ENCODE assay signal across 8 mouse cellular contexts in genomic region chr2:165852453-165852852, GRCm38 (mm10). TPM values are rescaled to one million over a fixed set of nuclear protein-coding genes. Genes with fewer than 3 reads are reported as not detected.
DNase-seq lines count a peak whose midpoint lies in the region; ATAC-seq and TF ChIP-seq lines count a peak whose summit lies in the region.

No protein-coding gene starts in this region.

- DNase-seq in forebrain, embryonic 10.5 days (ENCODE audit: extremely low spot score, low spot score): no peak
- DNase-seq in lung, adult 2 months: no peak
- no peak for DNase-seq in spleen, adult 18-20 months
- no peak for DNase-seq in retina, embryonic 14.5 days (ENCODE audit: low spot score)
- no peak for DNase-seq in right cerebral cortex, postnatal 4 days

- 92% methylated on average over 11 of the region's 11 CpGs for WGBS in forebrain, embryonic 10.5 days
- 94% methylated on average over 11 of the region's 11 CpGs for WGBS in forebrain, embryonic 12.5 days
- 47% methylated on average over 11 of the region's 11 CpGs for WGBS in heart, embryonic 12.5 days
- 54% methylated on average over 11 of the region's 11 CpGs for WGBS in lung, adult 2 months

- TF ChIP-seq CTCF in E14TG2a.4 (conservative IDR thresholded peaks at IDR 0.05; ENCODE audit: low read length): no peak
- 0 out of 2 replicates have a peak, but pooled peaks have one; percentile 30 for TF ChIP-seq CTCF in lung, adult 2 months (IDR thresholded peaks at IDR 0.05; ENCODE audit: insufficient read depth, low read length)

- no peaks in the 10 kb centered on the region for H3K27me3 ChIP-seq in forebrain, embryonic 10.5 days (ENCODE audit: poor library complexity, severe bottlenecking)
- H3K27me3 ChIP-seq in forebrain, embryonic 12.5 days: no peaks in the 10 kb centered on the region
- no peaks in the 10 kb centered on the region for H3K27me3 ChIP-seq in E14TG2a.4 (ENCODE audit: insufficient read depth, low read length)
- no peaks in the 10 kb centered on the region for H3K27me3 ChIP-seq in heart, embryonic 12.5 days (replicated peaks)

- H3K4me3 ChIP-seq in forebrain, embryonic 10.5 days: no peak overlapping the region
- H3K4me3 ChIP-seq in forebrain, embryonic 12.5 days (replicated peaks): no peak overlapping the region
- H3K4me3 ChIP-seq in E14TG2a.4 (replicated peaks; ENCODE audit: low read length): peak overlapping the region; percentile 35; the same call in 1 of the 2 replicates
- H3K4me3 ChIP-seq in heart, embryonic 12.5 days: no peak overlapping the region
- H3K4me3 ChIP-seq in lung, adult 2 months (replicated peaks; ENCODE audit: extremely low read depth, low read depth, low read length): no peak overlapping the region

- no peak for TF ChIP-seq POLR2A in lung, adult 2 months (IDR thresholded peaks at IDR 0.05; ENCODE audit: borderline replicate concordance, extremely low read depth, low read depth, low read length)

- peaks cover 60% of the 10 kb centered on the region for H3K4me1 ChIP-seq in forebrain, embryonic 10.5 days
- peaks cover 67% of the 10 kb centered on the region for H3K4me1 ChIP-seq in forebrain, embryonic 12.5 days
- H3K4me1 ChIP-seq in E14TG2a.4 (replicated peaks; ENCODE audit: low read depth, low read length): peaks cover 99% of the 10 kb centered on the region
- peaks cover 98% of the 10 kb centered on the region for H3K4me1 ChIP-seq in heart, embryonic 12.5 days (replicated peaks)
- peaks cover 32% of the 10 kb centered on the region for H3K4me1 ChIP-seq in lung, adult 2 months (ENCODE audit: control insufficient read depth, insufficient read depth, low read length)

- H3K36me3 ChIP-seq in forebrain, embryonic 10.5 days (replicated peaks): peaks cover 85% of the 10 kb centered on the region
- H3K36me3 ChIP-seq in forebrain, embryonic 12.5 days (replicated peaks): peaks cover 23% of the 10 kb centered on the region
- peaks cover 90% of the 10 kb centered on the region for H3K36me3 ChIP-seq in E14TG2a.4 (ENCODE audit: insufficient read depth, low read length)
- peaks cover 28% of the 10 kb centered on the region for H3K36me3 ChIP-seq in heart, embryonic 12.5 days

- no peak overlapping the region for H3K9ac ChIP-seq in forebrain, embryonic 12.5 days
- 0 out of 2 replicates have a peak overlapping the region, but pooled peaks have one; percentile 33 for H3K9ac ChIP-seq in heart, embryonic 12.5 days

- H3K27ac ChIP-seq in forebrain, embryonic 10.5 days: 0 out of 2 replicates have a peak overlapping the region, but pooled peaks have one; percentile 2
- no peak overlapping the region for H3K27ac ChIP-seq in forebrain, embryonic 12.5 days
- peak overlapping the region; percentile 77 for H3K27ac ChIP-seq in heart, embryonic 12.5 days (ENCODE audit: poor library complexity, severe bottlenecking)

- no peak for ATAC-seq in forebrain, embryonic 12.5 days (ENCODE audit: low FRiP score)
- ATAC-seq in heart, embryonic 12.5 days (ENCODE audit: insufficient number of reproducible peaks, low FRiP score): peak; percentile 7; the same call in 1 of the 2 replicates

- H3K9me3 ChIP-seq in forebrain, embryonic 10.5 days: no peaks in the 10 kb centered on the region
- H3K9me3 ChIP-seq in forebrain, embryonic 12.5 days: no peaks in the 10 kb centered on the region
- no peaks in the 10 kb centered on the region for H3K9me3 ChIP-seq in E14TG2a.4 (ENCODE audit: low read length)
- no peaks in the 10 kb centered on the region for H3K9me3 ChIP-seq in heart, embryonic 12.5 days (replicated peaks)

- no peak overlapping the region for H3K4me2 ChIP-seq in forebrain, embryonic 12.5 days
- H3K4me2 ChIP-seq in heart, embryonic 12.5 days: 0 out of 2 replicates have a peak overlapping the region, but pooled peaks have one; percentile 12

RNA-seq across cellular contexts. Expression of gene Zmynd8, which starts 46.4 kb away (rescaled TPM):
- 60.2 and 64.4 TPM in 2 replicates for polyA plus RNA-seq in forebrain, embryonic 10.5 days (2016; fragmentation: Nextera tagmentation; extraction: Ambion mirVana)
- 67.6 and 71.5 TPM in 2 replicates for polyA plus RNA-seq in forebrain, embryonic 12.5 days (2016; fragmentation: Nextera tagmentation; extraction: Ambion mirVana)
- 44.7 and 48.0 TPM in 2 replicates for polyA plus RNA-seq in heart, embryonic 12.5 days (2016; fragmentation: Nextera tagmentation; extraction: Ambion mirVana)
- 25.3 and 29.8 TPM in 2 replicates for polyA plus RNA-seq in lung, adult 2 months (2012; rRNA removed)
